Mouse (Mus musculus) neural tube, embryonic 14.5 days (tissue): ENCODE results near the gene Arfip1. TPM values are rescaled to one million over a fixed set of nuclear protein-coding genes. Genes with fewer than 3 reads are reported as not detected.
A peak's percentile ranks its signal among the peaks of the same experiment; 100 is the strongest.

Experiments
- ATAC-seq: fragments of 200-750 bp; cut with Nextera tagmentation; 2 replicates; pipeline ENCODE4 v1.8.0; 2017; ENCODE audit warnings: low read depth, mild to moderate bottlenecking, moderate TSS enrichment, moderate library complexity
- H3K27ac ChIP-seq: fragments of 300-500 bp; sonication (generic); 2 replicates; pipeline ENCODE4 v1.5.1; 2014; ENCODE audit warnings: low read depth, mild to moderate bottlenecking, control low read depth, low read length, moderate library complexity, mixed read lengths
- H3K27me3 ChIP-seq: fragments of 300-500 bp; sonication (generic); 2 replicates; pipeline ENCODE4 v1.6.1; 2014; ENCODE audit warnings: low read length; ENCODE audit not compliant: control insufficient read depth, insufficient read depth
- H3K36me3 ChIP-seq: fragments of 300-500 bp; sonication (generic); 2 replicates; pipeline ENCODE4 v1.6.1; 2014; ENCODE audit warnings: low read length, mixed read lengths; ENCODE audit not compliant: control insufficient read depth, insufficient read depth
- H3K4me1 ChIP-seq: fragments of 300-500 bp; sonication (generic); 2 replicates; pipeline ENCODE4 v1.6.1; 2014; ENCODE audit warnings: low read length; ENCODE audit not compliant: control insufficient read depth, insufficient read depth
- H3K4me2 ChIP-seq: fragments of 300-500 bp; sonication (generic); 2 replicates; pipeline ENCODE4 v1.6.1; 2014; ENCODE audit warnings: mild to moderate bottlenecking, low read depth, low read length, control low read depth
- H3K4me3 ChIP-seq: fragments of 300-500 bp; sonication (generic); 2 replicates; pipeline ENCODE4 v1.5.1; 2014; ENCODE audit warnings: low read depth, low read length, control low read depth, mixed read lengths
- H3K9ac ChIP-seq: fragments of 300-500 bp; sonication (generic); replicated peaks from 2 replicates; pipeline ENCODE4 v1.6.1; 2014; ENCODE audit warnings: low read depth, mild to moderate bottlenecking, control low read depth, low read length, mixed read lengths
- H3K9me3 ChIP-seq: fragments of 300-500 bp; sonication (generic); 2 replicates; pipeline ENCODE4 v1.6.1; 2016; ENCODE audit warnings: low read length; ENCODE audit not compliant: control insufficient read depth
- WGBS: fragments of 180-500 bp; shearing (Covaris S2); extraction: QIAGEN DNeasy Blood & Tissue Kit; methylation state at CpG from one replicate; pipeline ENCODE4 v1.1.7; 2014; 5-methylcytosine and 5-hydroxymethylcytosine counted together
- polyA plus RNA-seq: library from polyadenylated mRNA; unstranded; fragments of >200 nt; fragmentation: Nextera tagmentation; extraction: Ambion mirVana; gene quantifications from 2 replicates; pipeline ENCODE4 v1.2.1, GENCODE M21; 2014

Gene Arfip1
- polyA plus RNA-seq, 1 experiment from 2014 or later: 22.1 TPM

- H3K9me3 ChIP-seq: no peaks in the 10 kb centered on the region
- H3K27me3 ChIP-seq: no peaks in the 10 kb centered on the region
- no peaks in the 10 kb centered on the region for H3K36me3 ChIP-seq
- no peak overlapping the region for H3K27ac ChIP-seq
- H3K9ac ChIP-seq: no peak overlapping the region
- 51% methylated on average over 4 of the region's 4 CpGs for WGBS
- H3K4me1 ChIP-seq: no peaks in the 10 kb centered on the region
- no peak overlapping the region for H3K4me3 ChIP-seq
- H3K4me2 ChIP-seq: no peak overlapping the region
- ATAC-seq: peak; percentile 34; the same call in 1 of the 2 replicates
Observed at GRCm38 (mm10) chr3:84461687-84462086, 120.7 kb downstream of the Arfip1 start.

GRCm38 (mm10) chr3:84460952-84461351, 121.5 kb downstream of the Arfip1 start:
- 36% methylated on average over 12 of the region's 12 CpGs for WGBS
- H3K27me3 ChIP-seq: no peaks in the 10 kb centered on the region
- H3K9me3 ChIP-seq: no peaks in the 10 kb centered on the region
- no peak overlapping the region for H3K9ac ChIP-seq
- no peak for ATAC-seq
- no peak overlapping the region for H3K27ac ChIP-seq
- no peaks in the 10 kb centered on the region for H3K4me1 ChIP-seq
- no peak overlapping the region for H3K4me3 ChIP-seq
- H3K4me2 ChIP-seq: no peak overlapping the region
- no peaks in the 10 kb centered on the region for H3K36me3 ChIP-seq

GRCm38 (mm10) chr3:84460499-84460898, 121.9 kb downstream of the Arfip1 start:
- no peaks in the 10 kb centered on the region for H3K4me1 ChIP-seq
- H3K9ac ChIP-seq: no peak overlapping the region
- WGBS: 35% methylated on average over 3 of the region's 3 CpGs
- H3K36me3 ChIP-seq: no peaks in the 10 kb centered on the region
- no peak overlapping the region for H3K4me3 ChIP-seq
- H3K4me2 ChIP-seq: no peak overlapping the region
- no peaks in the 10 kb centered on the region for H3K9me3 ChIP-seq
- no peak for ATAC-seq
- H3K27ac ChIP-seq: no peak overlapping the region
- H3K27me3 ChIP-seq: no peaks in the 10 kb centered on the region

- Histone ChIP-seq H3K27me3 (no peaks in the 10 kb centered on the region), H3K36me3 (peaks cover 3% of the 10 kb centered on the region; the same call in 1 of the 2 replicates), H3K27ac (no peak overlapping the region), H3K4me2 (no peak overlapping the region), H3K4me3 (no peak overlapping the region), H3K9me3 (no peaks in the 10 kb centered on the region), H3K9ac (no peak overlapping the region), H3K4me1 (no peaks in the 10 kb centered on the region)
- no peak for ATAC-seq
- 83% methylated on average over 12 of the region's 12 CpGs for WGBS
Observed at GRCm38 (mm10) chr3:84455733-84456417, 126.5 kb downstream of the Arfip1 start.

- H3K27ac ChIP-seq: no peak overlapping the region
- H3K4me1 ChIP-seq: no peaks in the 10 kb centered on the region
- no peaks in the 10 kb centered on the region for H3K9me3 ChIP-seq
- no peak overlapping the region for H3K9ac ChIP-seq
- H3K4me3 ChIP-seq: no peak overlapping the region
- no peaks in the 10 kb centered on the region for H3K27me3 ChIP-seq
- ATAC-seq: no peak
- H3K36me3 ChIP-seq: peaks cover 5% of the 10 kb centered on the region; the same call in 1 of the 2 replicates
- 73% methylated on average over 3 of the region's 3 CpGs for WGBS
- no peak overlapping the region for H3K4me2 ChIP-seq
Observed at GRCm38 (mm10) chr3:84450651-84451050, 131.8 kb downstream of the Arfip1 start.

GRCm38 (mm10) chr3:84449015-84449414, 133.4 kb downstream of the Arfip1 start:
- Histone ChIP-seq H3K27me3 (no peaks in the 10 kb centered on the region), H3K27ac (no peak overlapping the region), H3K9ac (no peak overlapping the region), H3K4me2 (no peak overlapping the region), H3K36me3 (peaks cover 12% of the 10 kb centered on the region; the same call in 1 of the 2 replicates), H3K4me1 (no peaks in the 10 kb centered on the region), H3K4me3 (no peak overlapping the region), H3K9me3 (no peaks in the 10 kb centered on the region)
- ATAC-seq: no peak
- 81% methylated on average over 9 of the region's 9 CpGs for WGBS

- Histone ChIP-seq H3K9me3 (no peaks in the 10 kb centered on the region), H3K4me3 (no peak overlapping the region), H3K9ac (no peak overlapping the region), H3K27ac (no peak overlapping the region), H3K36me3 (peaks cover 12% of the 10 kb centered on the region; the same call in 1 of the 2 replicates), H3K4me2 (no peak overlapping the region), H3K4me1 (no peaks in the 10 kb centered on the region), H3K27me3 (no peaks in the 10 kb centered on the region)
- 72% methylated on average over 5 of the region's 5 CpGs for WGBS
- ATAC-seq: no peak
Observed at GRCm38 (mm10) chr3:84447803-84448202, 134.6 kb downstream of the Arfip1 start.

Other genes starting within 250 kb of the Arfip1 start
- gene Fhdc1, start 102.2 kb downstream of the Arfip1 start, polyA plus RNA-seq: 4.9 and 7.2 TPM in 2 replicates
- gene Tigd4, start 10.9 kb upstream of the Arfip1 start, polyA plus RNA-seq: not detected in 2 replicates
- gene Tmem154, start 83.6 kb upstream of the Arfip1 start, polyA plus RNA-seq: 1.2 and 1.3 TPM in 2 replicates
- 45.8 and 62.8 TPM in 2 replicates for gene Fbxw7, start 232.6 kb upstream of the Arfip1 start, polyA plus RNA-seq